Mouse (Mus musculus) midbrain, embryonic 16.5 days (tissue): ENCODE results near the gene Usp49. TPM values are rescaled to one million over a fixed set of nuclear protein-coding genes. Genes with fewer than 3 reads are reported as not detected.
"Not testable (repeated sequence)": the region's sequence is repeated elsewhere in the genome, so short reads cannot be mapped to it uniquely, and the experiment has no call there.

Experiments
- ATAC-seq: fragments of 200-750 bp; cut with Nextera tagmentation; 2 replicates; pipeline ENCODE4 v1.8.0; 2017; ENCODE audit warnings: moderate TSS enrichment
- H3K27ac ChIP-seq: fragments of 300-500 bp; sonication (generic); 2 replicates; pipeline ENCODE4 v1.5.1; 2014; ENCODE audit warnings: mild to moderate bottlenecking, low read length, mixed read lengths
- H3K27me3 ChIP-seq: fragments of 300-500 bp; sonication (generic); 2 replicates; pipeline ENCODE4 v1.6.1; 2014; ENCODE audit warnings: low read depth, low read length, mixed read lengths; ENCODE audit not compliant: control insufficient read depth, insufficient read depth
- H3K36me3 ChIP-seq: fragments of 300-500 bp; sonication (generic); 2 replicates; pipeline ENCODE4 v1.6.1; 2014; ENCODE audit warnings: mild to moderate bottlenecking, low read length, moderate library complexity, mixed read lengths; ENCODE audit not compliant: control insufficient read depth, insufficient read depth
- H3K4me1 ChIP-seq: fragments of 300-500 bp; sonication (generic); 2 replicates; pipeline ENCODE4 v1.6.1; 2014; ENCODE audit warnings: mild to moderate bottlenecking, low read length, mixed read lengths; ENCODE audit not compliant: control insufficient read depth, insufficient read depth
- H3K4me2 ChIP-seq: fragments of 300-500 bp; sonication (generic); 2 replicates; pipeline ENCODE4 v1.6.1; 2014; ENCODE audit warnings: mild to moderate bottlenecking, low read length, mixed read lengths
- H3K4me3 ChIP-seq: fragments of 300-500 bp; sonication (generic); 2 replicates; pipeline ENCODE4 v1.5.1; 2014; ENCODE audit warnings: low read depth, mild to moderate bottlenecking, low read length, moderate library complexity, mixed read lengths
- H3K9ac ChIP-seq: fragments of 300-500 bp; sonication (generic); 2 replicates; pipeline ENCODE4 v1.6.1; 2014; ENCODE audit warnings: low read depth, low read length, mixed read lengths
- H3K9me3 ChIP-seq: fragments of 300-500 bp; sonication (generic); replicated peaks from 2 replicates; pipeline ENCODE4 v1.6.1; 2014; ENCODE audit warnings: mild to moderate bottlenecking, low read length, mixed read lengths; ENCODE audit not compliant: control insufficient read depth, poor library complexity, severe bottlenecking
- WGBS: fragments of 180-500 bp; shearing (Covaris S2); extraction: QIAGEN DNeasy Blood & Tissue Kit; methylation state at CpG from one replicate; pipeline ENCODE4 v1.1.7; 2014; 5-methylcytosine and 5-hydroxymethylcytosine counted together
- polyA plus RNA-seq: library from polyadenylated mRNA; unstranded; fragments of >200 nt; fragmentation: Nextera tagmentation; extraction: Ambion mirVana; gene quantifications from 2 replicates; pipeline ENCODE4 v1.2.1, GENCODE M21; 2015

The Usp49 gene
- polyA plus RNA-seq, 1 experiment from 2014 or later, result 5.3 TPM

DNA sequence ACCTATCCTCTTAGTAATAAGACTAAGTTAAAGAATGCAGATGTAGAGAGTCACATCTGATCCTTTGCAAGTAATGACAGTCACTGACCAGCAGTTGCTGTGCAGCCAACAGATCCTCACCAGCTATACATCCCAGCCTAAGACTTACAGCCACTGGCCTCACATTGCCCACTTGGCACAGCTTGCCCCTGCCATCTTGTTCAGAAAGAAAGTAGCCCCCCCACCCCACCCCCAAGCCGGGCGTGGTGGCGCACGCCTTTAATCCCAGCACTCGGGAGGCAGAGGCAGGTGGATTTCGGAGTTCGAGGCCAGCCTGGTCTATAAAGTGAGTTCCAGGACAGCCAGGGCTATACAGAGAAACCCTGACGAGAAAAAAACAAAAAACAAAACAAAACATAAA, 23.9 kb downstream of the Usp49 start:
- 93% methylated on average over 8 of the region's 8 CpGs for WGBS

DNA sequence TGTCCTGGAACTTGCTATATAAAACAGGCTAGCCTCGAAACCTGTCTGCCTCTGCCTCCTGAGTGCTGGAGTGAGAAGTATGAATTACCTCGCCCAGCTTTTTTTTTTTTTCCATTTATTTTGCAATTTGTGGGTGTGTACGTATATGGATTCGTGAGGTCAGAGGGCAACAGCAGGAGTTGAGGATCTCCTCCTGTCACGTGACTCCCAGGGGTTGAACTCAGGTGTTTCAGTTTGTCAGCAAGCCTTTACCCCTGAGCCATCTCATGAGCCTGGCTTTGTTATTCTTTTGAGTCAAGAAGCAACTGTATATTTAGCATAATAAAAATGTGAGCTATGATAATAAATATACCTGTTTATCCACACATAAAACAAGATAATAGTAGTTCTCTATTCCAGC, 25.2 kb downstream of the Usp49 start:
- ATAC-seq, result no peak
- WGBS, result 86% methylated on average over 5 of the region's 5 CpGs
- no peak overlapping the region for H3K4me2 ChIP-seq
- H3K9ac ChIP-seq, result no peak overlapping the region
- no peaks in the 10 kb centered on the region for H3K4me1 ChIP-seq
- no peak overlapping the region for H3K4me3 ChIP-seq
- no peak overlapping the region for H3K27ac ChIP-seq
- no peaks in the 10 kb centered on the region for H3K9me3 ChIP-seq
- H3K36me3 ChIP-seq, result no peaks in the 10 kb centered on the region
- no peaks in the 10 kb centered on the region for H3K27me3 ChIP-seq

More for the DNA sequence above, 23.9 kb downstream of the Usp49 start:
- not testable (repeated sequence) for ATAC-seq, H3K27ac ChIP-seq, H3K9ac ChIP-seq, H3K4me2 ChIP-seq, H3K9me3 ChIP-seq, H3K27me3 ChIP-seq, H3K4me1 ChIP-seq, H3K36me3 ChIP-seq, H3K4me3 ChIP-seq

DNA sequence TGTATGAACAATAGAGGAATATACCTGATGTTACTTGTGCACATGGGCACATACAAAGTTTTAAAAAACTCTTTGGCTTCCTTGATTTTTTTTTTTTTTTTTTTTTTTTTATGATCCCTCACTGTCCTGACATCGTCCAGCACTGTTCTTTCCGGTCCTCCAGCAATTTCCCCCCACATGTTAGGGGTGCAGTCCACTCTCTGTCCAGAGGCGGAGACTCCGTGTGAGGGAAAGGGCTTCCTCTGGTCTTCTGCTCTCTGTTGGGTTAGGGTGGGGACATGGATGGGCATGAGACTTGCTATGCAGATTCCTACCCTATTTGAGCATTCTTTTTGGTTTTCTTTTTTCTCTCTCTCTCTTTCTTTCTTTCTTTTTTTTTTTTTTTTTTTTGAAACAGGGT, 27.4 kb downstream of the Usp49 start:
- Histone ChIP-seq H3K27me3 (no peaks in the 10 kb centered on the region), H3K27ac (no peak overlapping the region), H3K4me2 (no peak overlapping the region), H3K4me3 (no peak overlapping the region), H3K9me3 (no peaks in the 10 kb centered on the region), H3K36me3 (no peaks in the 10 kb centered on the region), H3K9ac (no peak overlapping the region), H3K4me1 (no peaks in the 10 kb centered on the region)
- no peak for ATAC-seq
- 89% methylated on average over 4 of the region's 4 CpGs for WGBS

DNA sequence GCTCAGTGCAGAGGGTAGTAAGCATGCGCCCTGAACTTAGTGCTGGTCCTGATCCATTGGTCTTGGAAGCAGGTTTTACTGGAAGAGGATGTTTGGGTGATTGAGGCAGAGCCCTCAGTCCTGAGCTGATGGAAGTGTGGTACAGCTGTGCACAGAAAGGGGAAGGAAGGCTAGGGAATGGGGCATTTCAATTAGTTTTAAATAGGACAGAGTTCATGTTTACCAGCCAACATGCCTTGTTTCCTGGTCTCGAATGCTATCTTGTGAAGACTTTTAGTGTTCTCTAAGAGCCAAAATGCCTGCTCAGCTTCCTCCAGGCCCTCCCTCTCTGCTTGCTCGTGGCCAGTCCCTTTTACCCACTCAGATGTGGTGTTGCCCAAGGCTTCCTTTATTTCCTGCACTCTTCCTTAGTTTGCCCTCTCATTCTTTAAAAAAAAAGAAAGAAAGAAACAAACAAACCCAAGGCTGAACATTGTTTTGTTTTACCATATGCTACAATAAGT, 28.3 kb downstream of the Usp49 start:
- Histone ChIP-seq H3K4me2 (no peak overlapping the region), H3K9me3 (no peaks in the 10 kb centered on the region), H3K4me1 (no peaks in the 10 kb centered on the region; the same call in 1 of the 2 replicates), H3K4me3 (no peak overlapping the region), H3K9ac (no peak overlapping the region), H3K27me3 (no peaks in the 10 kb centered on the region), H3K36me3 (no peaks in the 10 kb centered on the region), H3K27ac (no peak overlapping the region)
- no peak for ATAC-seq
- 89% methylated on average over 3 of the region's 3 CpGs for WGBS

DNA sequence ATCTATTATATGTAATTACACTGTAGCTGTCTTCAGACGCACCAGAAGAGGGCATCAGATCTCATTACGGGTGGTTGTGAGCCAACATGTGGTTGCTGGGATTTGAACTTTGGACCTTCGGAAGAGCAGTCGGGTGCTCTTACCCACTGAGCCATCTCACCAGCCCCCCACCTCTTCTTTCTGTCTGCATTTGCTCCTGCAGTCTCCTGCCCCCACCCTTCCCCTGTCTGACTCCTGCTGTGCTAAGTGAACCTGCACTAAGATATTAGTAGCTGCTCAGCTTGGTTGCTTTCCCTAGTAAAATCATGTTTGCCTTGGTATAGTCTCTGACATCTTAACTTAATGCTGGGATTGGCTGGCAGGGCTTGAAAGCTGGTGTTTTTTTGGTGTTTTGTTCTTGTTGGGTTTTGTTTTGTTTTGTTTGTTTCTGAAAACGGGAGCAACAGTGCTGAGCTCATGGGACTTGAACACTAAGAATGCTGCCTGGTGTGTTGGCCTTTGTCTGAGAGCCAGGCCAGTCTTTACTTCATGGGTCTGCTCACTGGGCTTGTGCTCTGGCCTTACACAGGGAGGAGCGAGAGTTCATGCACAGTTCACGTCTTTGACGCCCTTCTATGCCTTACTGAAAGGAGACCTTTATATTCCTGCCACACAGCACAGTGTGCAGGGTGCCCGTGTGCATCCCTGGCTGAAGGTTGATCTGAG, 32.7 kb downstream of the Usp49 start:
- no peak overlapping the region for H3K27ac ChIP-seq
- ATAC-seq, result 0 out of 2 replicates have a peak, but pooled peaks have one; percentile 25
- 23% methylated on average over 9 of the region's 9 CpGs for WGBS

DNA sequence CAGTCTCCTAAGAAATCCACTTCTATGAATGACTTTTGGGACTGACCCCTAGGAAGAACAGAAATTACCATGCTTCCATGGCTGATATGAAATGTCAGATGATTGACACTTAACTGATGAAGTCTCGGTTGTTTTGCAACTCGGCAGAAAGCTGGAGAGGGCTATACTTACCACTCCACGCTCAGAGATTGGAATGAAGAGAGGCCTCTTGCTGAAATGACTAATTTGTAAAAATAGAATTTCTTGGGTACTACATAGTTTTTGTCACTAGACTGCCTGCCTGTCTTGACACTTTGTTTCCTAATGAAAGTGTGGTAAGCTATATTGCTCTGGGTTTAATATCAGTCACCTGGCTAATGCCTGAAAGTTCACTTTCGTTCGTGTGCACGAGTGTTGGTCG, 34.0 kb downstream of the Usp49 start:
- WGBS, result 86% methylated on average over 7 of the region's 7 CpGs
- Histone ChIP-seq H3K4me2 (no peak overlapping the region), H3K27me3 (no peaks in the 10 kb centered on the region), H3K9me3 (no peaks in the 10 kb centered on the region), H3K36me3 (no peaks in the 10 kb centered on the region), H3K27ac (no peak overlapping the region), H3K4me3 (no peak overlapping the region), H3K9ac (no peak overlapping the region), H3K4me1 (peaks cover 4% of the 10 kb centered on the region; the same call in 1 of the 2 replicates)
- ATAC-seq, result no peak

More for the DNA sequence above, 32.7 kb downstream of the Usp49 start:
- no peaks in the 10 kb centered on the region; the same call in 1 of the 2 replicates for H3K4me1 ChIP-seq
- H3K36me3 ChIP-seq, result no peaks in the 10 kb centered on the region
- H3K9me3 ChIP-seq, result no peaks in the 10 kb centered on the region
- no peak overlapping the region for H3K4me2 ChIP-seq
- H3K4me3 ChIP-seq, result no peak overlapping the region
- no peak overlapping the region for H3K9ac ChIP-seq
- no peaks in the 10 kb centered on the region for H3K27me3 ChIP-seq

DNA sequence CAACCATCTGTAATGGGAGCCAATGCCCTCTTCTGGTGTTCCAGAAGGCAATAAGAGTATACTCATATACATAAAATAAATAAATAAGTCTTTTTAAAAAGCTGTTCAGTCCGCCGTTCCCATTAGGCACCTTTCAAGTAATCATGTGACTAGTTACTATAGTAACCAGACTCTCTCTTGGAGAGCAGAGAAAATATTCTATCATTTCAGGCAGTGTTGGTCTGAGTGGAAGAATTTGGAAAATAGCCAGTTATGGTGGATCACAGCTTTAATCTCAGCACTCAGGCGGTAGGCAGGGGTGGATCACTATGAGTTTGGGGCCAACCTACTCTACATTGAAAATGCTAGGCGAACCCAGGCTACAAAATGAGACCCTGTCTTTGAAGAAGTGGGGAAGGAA, 38.7 kb downstream of the Usp49 start:
- H3K4me2 ChIP-seq, result no peak overlapping the region
- ATAC-seq, result peak; percentile 68
- WGBS, result 40% methylated on average over 4 of the region's 4 CpGs
- H3K27ac ChIP-seq, result no peak overlapping the region
- H3K9ac ChIP-seq, result no peak overlapping the region
- no peaks in the 10 kb centered on the region for H3K9me3 ChIP-seq
- no peaks in the 10 kb centered on the region for H3K27me3 ChIP-seq
- no peaks in the 10 kb centered on the region; the same call in 1 of the 2 replicates for H3K36me3 ChIP-seq
- no peak overlapping the region for H3K4me3 ChIP-seq
- peaks cover 18% of the 10 kb centered on the region for H3K4me1 ChIP-seq

DNA sequence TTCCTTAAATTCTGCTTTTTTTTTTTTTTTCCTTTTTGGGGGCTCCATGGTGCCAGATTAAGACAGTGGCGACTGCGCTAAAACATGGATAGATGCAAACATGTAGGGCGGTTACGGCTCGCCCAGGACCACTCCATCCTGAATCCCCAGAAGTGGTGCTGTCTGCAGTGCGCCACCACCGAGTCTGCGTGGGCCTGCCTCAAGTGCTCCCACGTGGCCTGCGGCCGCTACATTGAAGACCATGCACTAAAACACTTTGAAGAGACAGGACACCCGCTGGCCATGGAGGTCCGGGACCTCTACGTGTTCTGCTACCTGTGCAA, 41.5 kb downstream of the Usp49 start:
- peak overlapping the region; percentile 55 for H3K9ac ChIP-seq
- peaks cover 22% of the 10 kb centered on the region for H3K4me1 ChIP-seq
- peak; percentile 40 for ATAC-seq
- H3K27me3 ChIP-seq, result no peaks in the 10 kb centered on the region
- no peaks in the 10 kb centered on the region; the same call in 1 of the 2 replicates for H3K36me3 ChIP-seq
- H3K4me2 ChIP-seq, result peak overlapping the region; percentile 72
- H3K9me3 ChIP-seq, result no peaks in the 10 kb centered on the region
- 13% methylated on average over 14 of the region's 14 CpGs for WGBS
- H3K4me3 ChIP-seq, result peak overlapping the region; percentile 37
- no peak overlapping the region for H3K27ac ChIP-seq

DNA sequence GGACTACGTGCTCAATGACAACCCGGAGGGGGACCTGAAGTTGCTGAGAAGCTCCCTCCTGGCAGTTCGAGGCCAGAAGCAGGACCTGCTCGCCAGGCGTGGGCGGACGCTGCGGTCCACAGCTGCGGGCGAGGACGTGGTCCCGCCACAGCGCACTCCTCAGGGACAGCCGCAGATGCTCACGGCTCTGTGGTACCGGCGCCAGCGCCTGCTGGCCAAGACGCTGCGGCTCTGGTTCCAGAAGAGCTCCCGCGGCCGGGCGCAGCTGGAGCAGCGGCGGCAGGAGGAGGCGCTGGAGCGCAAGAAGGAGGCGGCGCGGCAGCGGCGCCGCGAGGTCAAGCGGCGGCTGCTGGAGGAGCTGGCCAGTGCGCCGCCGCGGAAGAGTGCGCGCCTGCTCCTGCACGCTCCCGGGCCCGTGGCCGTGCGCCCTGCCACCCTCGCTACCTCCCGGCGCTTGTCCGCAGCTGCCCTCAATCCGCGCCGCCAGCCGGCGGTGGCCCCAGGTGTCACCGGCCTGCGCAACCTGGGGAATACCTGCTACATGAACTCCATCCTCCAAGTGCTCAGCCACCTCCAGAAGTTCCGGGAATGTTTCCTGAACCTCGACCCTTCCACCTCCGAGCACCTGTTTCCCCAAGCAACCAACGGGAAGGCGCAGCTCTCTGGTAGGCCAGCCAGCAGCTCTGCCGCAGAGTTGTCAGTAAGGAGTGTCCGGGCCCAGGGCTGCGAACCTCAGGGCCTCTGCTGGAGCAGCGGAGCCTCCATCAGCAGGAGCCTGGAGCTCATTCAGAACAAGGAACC, 42.0 kb downstream of the Usp49 start:
- Histone ChIP-seq H3K4me3 (peak overlapping the region; percentile 37), H3K4me1 (peaks cover 22% of the 10 kb centered on the region), H3K9me3 (no peaks in the 10 kb centered on the region), H3K9ac (peak overlapping the region; percentile 55), H3K36me3 (no peaks in the 10 kb centered on the region; the same call in 1 of the 2 replicates), H3K4me2 (peak overlapping the region; percentile 72), H3K27ac (no peak overlapping the region), H3K27me3 (no peaks in the 10 kb centered on the region)
- ATAC-seq, result peak; percentile 41
- 8% methylated on average over 53 of the region's 68 CpGs for whole genome bisulfite sequencing
